Mouse (Mus musculus) cerebellum, postnatal 14 days (tissue): Measurements from ENCODE around the gene Pard3.
A peak's percentile ranks its signal among the peaks of the same experiment; 100 is the strongest.

Experiments
- DNase-seq, 2 experiments: peaks; one replicate each; pipeline ENCODE4 v3.0.0; 2021; ENCODE audit warnings: mixed read lengths in 2 of 2

The Pard3 gene

DNA sequence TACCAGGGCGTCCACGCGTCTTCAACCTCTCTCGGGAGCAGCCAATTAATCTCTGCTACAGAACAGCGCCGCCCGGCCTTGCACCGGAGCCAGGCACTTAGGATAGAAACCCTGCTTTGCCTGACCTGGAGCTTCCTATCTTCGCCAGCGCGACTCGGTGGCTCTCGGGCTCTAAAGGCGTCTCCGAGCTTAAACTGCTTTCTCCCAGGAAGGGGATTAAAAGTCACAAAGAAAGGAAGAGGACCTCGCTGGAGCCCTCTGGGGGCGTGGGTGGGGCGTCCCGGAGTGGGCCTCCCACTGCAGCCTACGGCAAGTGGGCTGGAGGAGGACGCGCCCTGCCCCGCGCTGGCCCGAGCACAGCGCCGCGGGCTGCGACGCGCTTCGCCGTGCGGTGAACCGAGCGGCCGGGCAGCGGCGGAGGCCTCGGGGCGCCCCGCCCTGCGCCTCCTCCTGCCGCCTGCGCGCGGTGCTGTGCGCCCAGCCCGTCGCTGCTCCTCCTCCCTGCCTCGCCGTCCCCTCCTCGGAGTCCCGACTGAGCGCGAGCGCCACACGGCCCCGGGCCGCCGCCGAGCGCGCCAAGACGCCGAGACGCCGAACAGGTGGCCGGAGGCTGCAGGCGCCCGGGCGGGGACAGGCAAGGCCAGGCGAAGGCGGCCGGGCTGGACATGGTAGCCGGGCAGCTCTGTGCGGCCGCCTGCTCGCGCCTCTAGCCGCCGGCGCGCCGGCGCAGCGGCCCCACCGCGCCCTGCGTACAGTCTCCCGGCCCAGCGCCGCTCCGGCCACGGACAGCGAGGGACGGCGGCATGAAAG is at the start of gene Pard3:
Gene Pard3 (plus strand): TSS at position 343 of the 810 bp plus-strand sequence.
- DNase-seq: peak; percentile 56 to 72

DNA sequence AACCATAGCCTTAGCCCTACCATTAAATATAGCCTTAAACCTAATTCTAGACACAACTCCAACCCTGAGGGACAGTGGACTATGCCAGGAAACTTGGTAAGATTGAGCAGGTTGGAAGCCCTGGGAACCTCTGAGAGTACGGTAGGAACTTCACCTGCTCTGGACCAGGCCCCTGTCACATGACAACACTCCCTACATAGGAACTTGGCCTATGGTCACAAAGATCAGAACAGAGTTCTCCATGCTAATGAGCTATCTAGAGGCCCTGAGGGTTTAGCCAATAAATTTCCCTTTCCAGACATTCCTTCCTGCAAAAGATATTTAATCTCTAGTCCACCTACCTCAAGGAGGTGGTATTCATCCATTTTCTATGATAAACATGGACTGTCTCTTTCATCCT is 41.9 kb upstream of the Pard3 start:
- DNase-seq: no peak

- no peak for DNase-seq
Measured at GRCm38 (mm10) chr8:127025256-127025717, 38.4 kb upstream of the Pard3 start.

DNA sequence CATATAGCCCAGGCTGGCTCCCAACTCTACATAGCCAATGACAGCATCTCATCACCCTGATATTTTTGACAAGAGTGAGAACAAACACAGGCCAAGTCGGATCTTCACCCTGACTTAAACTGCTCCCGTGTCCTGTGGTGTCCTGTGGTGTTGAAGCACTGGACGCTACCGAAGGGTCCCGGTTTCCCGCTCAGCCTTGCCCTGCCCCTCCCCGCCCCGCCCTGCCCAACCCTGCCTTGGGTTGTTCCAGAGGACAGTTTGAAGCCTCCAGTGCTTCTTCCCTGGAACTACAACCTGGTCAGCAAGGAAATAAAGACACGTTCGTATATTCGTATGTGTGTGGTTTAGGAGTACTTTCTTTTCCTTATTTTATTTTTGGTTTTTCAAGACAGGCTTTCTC is 37.9 kb upstream of the Pard3 start:
- no peak for DNase-seq

DNA sequence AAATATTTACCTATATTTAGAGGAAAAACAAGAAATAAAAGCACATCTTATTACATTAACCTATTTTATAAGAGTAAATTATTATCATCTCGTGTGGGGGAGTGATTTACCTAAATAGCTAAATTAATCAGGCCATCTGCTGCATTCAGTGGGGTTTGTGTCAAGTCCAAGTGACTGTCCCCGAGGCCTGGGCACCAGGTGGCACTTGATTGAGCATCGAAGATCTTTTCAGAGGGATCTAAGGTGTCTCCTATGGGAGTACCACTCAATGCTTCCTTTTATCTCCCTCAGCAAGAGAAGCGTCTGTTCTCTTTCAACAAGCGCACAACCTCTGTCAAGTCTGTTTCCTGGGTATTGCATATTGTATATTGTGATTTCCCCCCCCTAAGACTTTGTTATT is 32.2 kb upstream of the Pard3 start:
- DNase-seq: peak; percentile 5 to 36

- DNase-seq: peak; percentile 36 to 45
Measured at GRCm38 (mm10) chr8:127038928-127039327, 24.8 kb upstream of the Pard3 start.

DNA sequence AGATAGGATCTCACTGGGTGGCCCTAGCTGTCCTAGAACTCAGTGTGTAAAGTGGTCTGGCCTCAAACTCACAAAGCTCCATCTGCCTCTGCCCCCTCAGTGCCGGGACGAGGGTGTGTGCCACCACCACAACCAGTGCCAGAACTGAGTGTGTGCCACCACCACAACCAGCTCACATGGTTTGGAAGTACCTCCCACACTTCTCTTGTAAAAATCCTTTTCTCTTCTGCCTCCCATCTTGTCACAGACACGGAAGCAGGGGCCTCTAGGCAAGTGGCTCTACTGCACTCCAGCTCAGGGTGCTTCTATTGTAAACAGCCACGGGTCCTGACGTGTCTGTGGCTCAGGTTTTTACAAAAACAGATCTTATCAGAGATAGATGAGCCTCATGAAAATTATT is 13.7 kb upstream of the Pard3 start:
- no peak for DNase-seq

DNA sequence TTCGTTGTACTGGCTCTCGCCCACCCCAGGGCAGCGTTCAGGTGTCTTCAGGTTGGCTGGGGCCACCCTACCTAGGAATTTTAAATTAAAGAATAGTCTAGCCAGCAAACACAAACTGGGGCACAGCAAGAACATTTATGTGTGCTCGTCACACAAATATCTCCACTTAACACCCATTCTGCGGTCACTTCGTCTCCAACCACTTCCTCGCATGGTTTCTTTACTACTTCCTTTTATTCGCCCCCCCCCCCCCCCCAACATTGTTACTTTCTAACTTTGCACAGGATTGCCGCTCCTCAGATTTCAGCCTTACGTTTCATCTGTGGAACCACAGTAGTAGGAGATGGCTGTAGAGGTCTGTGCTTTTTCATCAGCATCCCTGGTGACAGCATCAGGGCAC is 11.6 kb upstream of the Pard3 start:
- DNase-seq: no peak

- no peak for DNase-seq
Measured at GRCm38 (mm10) chr8:127055081-127055480, 8.6 kb upstream of the Pard3 start.

- DNase-seq: no peak
Measured at GRCm38 (mm10) chr8:127058759-127059158, 4.9 kb upstream of the Pard3 start.

GRCm38 (mm10) chr8:127059826-127060225 is 3.9 kb upstream of the Pard3 start:
- no peak for DNase-seq

DNA sequence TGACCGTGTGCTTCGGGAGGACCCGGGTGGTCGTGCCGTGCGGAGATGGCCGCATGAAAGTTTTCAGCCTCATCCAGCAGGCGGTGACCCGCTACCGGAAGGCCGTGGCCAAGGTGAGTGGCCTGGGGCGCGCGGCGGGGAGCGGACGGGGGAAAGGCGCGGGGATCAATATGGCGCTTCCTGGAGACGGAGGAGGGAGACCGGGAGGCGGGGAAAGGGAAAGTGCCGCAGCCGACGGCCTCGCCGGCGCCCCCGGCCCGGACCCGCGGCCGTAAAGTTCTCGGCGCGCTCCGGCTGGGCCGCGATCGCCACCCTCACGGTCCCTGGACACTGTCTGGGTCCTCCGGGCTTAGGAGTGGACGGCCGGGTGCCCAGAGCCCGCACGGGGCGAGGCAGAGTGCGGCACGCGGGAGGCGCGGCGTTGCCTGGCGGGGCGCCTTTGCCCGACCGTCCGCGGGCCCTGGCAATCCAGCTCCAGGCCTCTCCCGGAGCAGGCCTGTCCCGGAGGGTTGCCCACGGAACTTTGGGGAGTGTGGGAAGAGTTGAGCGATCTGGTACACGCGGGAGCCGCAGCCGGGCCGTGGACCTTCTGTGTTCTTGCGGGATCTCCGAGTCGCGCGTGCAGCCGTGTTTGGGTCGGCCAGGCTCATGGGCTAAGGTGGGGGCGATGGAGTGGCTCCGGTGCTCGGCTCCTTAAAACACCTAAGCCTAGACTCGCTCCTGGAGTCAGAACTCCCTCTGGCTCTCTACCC is 844 bp downstream of the Pard3 start:
- DNase-seq: peak; percentile 20 to 33

DNA sequence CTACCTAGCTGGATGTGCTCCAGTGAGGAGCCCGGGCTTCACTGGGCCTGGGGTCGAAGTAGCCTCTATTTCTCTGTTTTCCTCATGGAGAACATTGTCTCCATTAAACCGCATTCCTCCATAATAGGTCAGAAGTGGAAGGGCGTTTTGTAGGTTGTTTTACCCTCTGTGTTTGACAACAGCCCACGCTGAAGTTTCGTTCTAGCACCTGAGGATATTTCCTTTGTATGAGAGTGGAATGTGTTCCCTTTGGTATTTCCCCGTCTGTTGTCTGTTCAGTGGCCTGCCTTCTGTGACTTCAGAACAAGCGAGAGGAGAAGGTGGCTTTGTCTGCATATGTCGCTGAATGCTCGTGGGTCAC is 1.4 kb downstream of the Pard3 start:
- no peak for DNase-seq

- no peak for DNase-seq
Measured at GRCm38 (mm10) chr8:127065791-127066190, 2.1 kb downstream of the Pard3 start.

- no peak for DNase-seq
Measured at GRCm38 (mm10) chr8:127066501-127066900, 2.8 kb downstream of the Pard3 start.

GRCm38 (mm10) chr8:127068719-127069118 is 5.0 kb downstream of the Pard3 start:
- DNase-seq: no peak

- peak; percentile 87 to 93 for DNase-seq
Measured at GRCm38 (mm10) chr8:127070225-127070624, 6.5 kb downstream of the Pard3 start.

DNA sequence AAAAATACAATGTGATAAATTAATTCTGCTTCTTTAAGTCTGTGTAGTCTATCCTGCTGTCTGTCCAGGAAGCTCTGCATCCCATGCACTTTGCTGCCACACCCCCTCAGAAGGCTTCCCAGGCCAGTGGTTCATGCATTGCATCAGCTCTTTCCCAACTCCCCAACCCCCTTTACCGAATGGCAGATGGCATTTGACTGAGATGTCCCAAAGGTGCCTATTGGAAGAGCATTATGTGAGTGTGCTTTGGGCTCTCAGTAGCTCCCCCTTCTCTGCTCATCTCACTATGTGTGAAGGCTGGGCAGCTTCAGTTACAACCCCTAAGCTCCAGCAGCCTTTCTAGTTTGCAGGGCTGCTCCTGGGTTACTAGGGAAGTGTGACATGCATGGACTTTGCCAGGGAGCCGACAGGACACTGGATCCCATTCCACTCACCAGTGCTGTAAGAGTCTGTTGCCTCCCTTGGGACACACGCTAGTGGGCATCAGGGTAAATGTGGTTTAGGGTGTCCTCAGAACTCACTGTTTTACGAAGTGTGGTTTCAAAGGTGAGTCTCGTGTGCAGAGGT is 9.4 kb downstream of the Pard3 start:
- peak in 1 of 2 experiments; percentile 8 for DNase-seq

DNA sequence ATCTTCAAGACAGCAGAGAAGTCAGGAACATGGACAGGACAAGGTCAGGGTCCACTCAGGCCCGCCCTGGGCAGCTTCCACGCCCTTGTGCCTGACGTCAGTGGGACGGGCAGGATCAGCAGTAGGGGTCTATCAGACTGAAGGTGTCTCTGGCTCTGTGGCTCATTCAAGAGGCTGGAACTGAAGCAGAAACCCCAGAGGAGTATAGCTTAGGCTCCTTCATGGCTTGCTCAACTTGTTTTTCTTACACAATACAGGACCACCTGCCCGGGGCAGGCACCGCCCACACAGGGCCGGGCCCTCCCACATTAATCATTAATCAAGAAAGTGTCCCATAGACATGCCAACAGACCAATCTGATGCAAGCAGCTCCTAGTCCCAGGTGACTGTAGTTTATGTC is 12.8 kb downstream of the Pard3 start:
- DNase-seq: no peak

DNA sequence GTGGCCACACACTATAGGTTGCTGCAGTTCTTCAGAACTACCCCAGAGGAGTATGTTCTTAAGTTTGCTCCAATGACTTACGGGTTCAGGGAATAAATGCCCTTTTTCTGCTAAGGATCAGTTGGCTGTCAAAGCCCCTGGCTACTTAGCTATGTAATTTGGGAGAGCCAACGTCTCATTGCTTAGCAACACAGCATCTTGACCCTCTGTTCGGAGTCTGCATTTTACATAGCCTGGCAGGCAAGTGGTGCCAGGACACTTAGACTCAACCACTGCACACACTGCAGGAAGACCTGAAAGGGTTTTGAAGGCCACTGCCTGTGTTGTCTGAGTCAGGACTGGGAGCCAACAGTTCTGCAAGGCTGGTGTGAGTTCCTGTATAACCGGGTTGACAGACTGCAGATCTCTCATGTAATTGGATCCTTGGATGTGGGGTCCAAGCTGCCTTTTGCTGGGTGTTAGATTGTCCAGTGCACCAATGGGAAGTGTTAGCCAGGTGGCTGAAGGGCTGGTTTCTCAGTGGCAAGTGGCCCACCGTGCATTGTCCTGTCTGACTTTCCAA is 15.6 kb downstream of the Pard3 start:
- no peak for DNase-seq

GRCm38 (mm10) chr8:127081297-127081696 is 17.6 kb downstream of the Pard3 start:
- no peak for DNase-seq

GRCm38 (mm10) chr8:127082486-127082885 is 18.8 kb downstream of the Pard3 start:
- DNase-seq: no peak

- no peak for DNase-seq
Measured at GRCm38 (mm10) chr8:127084565-127084964, 20.9 kb downstream of the Pard3 start.
